8 mouse cellular contexts compared by ENCODE assay signal in genomic region chr14:7943101-7943800, GRCm38 (mm10). TPM values are rescaled to one million over a fixed set of nuclear protein-coding genes. Genes with fewer than 3 reads are reported as not detected.
DNase-seq lines count a peak whose midpoint lies in the region; TF ChIP-seq lines count a peak whose summit lies in the region.

No protein-coding gene starts in this region.

- DNase-seq in layer of hippocampus, adult 2 months (ENCODE audit: low spot score in 2 of 2) = peak in 1 of 2 experiments; percentile 25
- DNase-seq in layer of hippocampus, adult 9-10 months (ENCODE audit: low spot score) = no peak
- peak; percentile 77 to 78 for DNase-seq in adrenal gland, postnatal 36 days
- DNase-seq in heart, embryonic 10.5 days (ENCODE audit: low spot score) = no peak
- peak; percentile 88 for DNase-seq in large intestine, adult 2 months (ENCODE audit: low read depth, low spot score)
- peak; percentile 42 for DNase-seq in ovary, postnatal 14 days (ENCODE audit: low spot score)
- DNase-seq in retina, embryonic 14.5 days (ENCODE audit: low spot score) = no peak
- no peak for DNase-seq in thymus, postnatal 0 days (ENCODE audit: low spot score)

- no peak overlapping the region for H3K4me3 ChIP-seq in layer of hippocampus, adult 2 months
- H3K4me3 ChIP-seq in heart, embryonic 10.5 days = no peak overlapping the region

- H3K27me3 ChIP-seq in heart, embryonic 10.5 days (ENCODE audit: insufficient read depth, poor library complexity, severe bottlenecking) = no peaks in the 10 kb centered on the region

- H3K4me1 ChIP-seq in heart, embryonic 10.5 days = peaks cover 39% of the 10 kb centered on the region

- H3K27ac ChIP-seq in layer of hippocampus, adult 2 months = peak overlapping the region; percentile 72
- 0 out of 2 replicates have a peak overlapping the region, but pooled peaks have one; percentile 4 for H3K27ac ChIP-seq in heart, embryonic 10.5 days

- no peaks in the 10 kb centered on the region for H3K9me3 ChIP-seq in heart, embryonic 10.5 days

- 83% methylated on average over 7 of the region's 7 CpGs for WGBS in heart, embryonic 10.5 days
- WGBS in large intestine, adult 2 months = 33% methylated on average over 7 of the region's 7 CpGs

- no peak for TF ChIP-seq CTCF in layer of hippocampus, adult 2 months (conservative IDR thresholded peaks at IDR 0.05)

- peaks cover 57% of the 10 kb centered on the region for H3K36me3 ChIP-seq in heart, embryonic 10.5 days

RNA-seq across cellular contexts. Expression of gene Gm45521, which starts 13.8 kb away (rescaled TPM):
- total RNA-seq in layer of hippocampus, adult 2 months (2021) = not detected
- not detected for total RNA-seq in adrenal gland, postnatal 36 days (2021)
- 0.20 and 0.59 TPM in 2 replicates for polyA plus RNA-seq in heart, embryonic 10.5 days (2016; fragmentation: Nextera tagmentation; extraction: Ambion mirVana)
- not detected in 2 replicates for polyA plus RNA-seq in large intestine, adult 2 months (2012; rRNA removed)
- polyA plus RNA-seq in thymus, postnatal 0 days (2015; fragmentation: Nextera tagmentation; extraction: Ambion mirVana) = not detected in 2 replicates

RNA-seq across cellular contexts. Expression of gene Dnase1l3, which starts 51.1 kb away (rescaled TPM):
- total RNA-seq in layer of hippocampus, adult 2 months (2021) = not detected
- under 1 TPM; 0.20 to 0.43 TPM for total RNA-seq in adrenal gland, postnatal 36 days (2021)
- polyA plus RNA-seq in heart, embryonic 10.5 days (2016; fragmentation: Nextera tagmentation; extraction: Ambion mirVana) = not detected in 2 replicates
- 14.3 and 17.3 TPM in 2 replicates for polyA plus RNA-seq in large intestine, adult 2 months (2012; rRNA removed)
- 7.6 and 8.7 TPM in 2 replicates for polyA plus RNA-seq in thymus, postnatal 0 days (2015; fragmentation: Nextera tagmentation; extraction: Ambion mirVana)

RNA-seq across cellular contexts. Expression of gene Abhd6, which starts 59.5 kb away (rescaled TPM):
- total RNA-seq in layer of hippocampus, adult 2 months (2021) = 10 to 100 TPM; 77.1 to 78.0 TPM
- total RNA-seq in adrenal gland, postnatal 36 days (2021) = 100 to 1,000 TPM in 1 of 2 experiments, 10 to 100 TPM in 1; 70.4 to 108 TPM
- 9.2 and 16.0 TPM in 2 replicates for polyA plus RNA-seq in heart, embryonic 10.5 days (2016; fragmentation: Nextera tagmentation; extraction: Ambion mirVana)
- polyA plus RNA-seq in large intestine, adult 2 months (2012; rRNA removed) = 51.6 and 93.8 TPM in 2 replicates
- 26.9 and 30.7 TPM in 2 replicates for polyA plus RNA-seq in thymus, postnatal 0 days (2015; fragmentation: Nextera tagmentation; extraction: Ambion mirVana)

Comparison
In these comparisons a context has a peak if more than half of its experiments do, and no peak if none do; other contexts are left out.
1. DNase-seq: peak in adrenal gland, postnatal 36 days (2 of 2), large intestine, adult 2 months (single experiment) and ovary, postnatal 14 days (single experiment); none in layer of hippocampus, adult 9-10 months (single experiment), heart, embryonic 10.5 days (single experiment), retina, embryonic 14.5 days (single experiment) and thymus, postnatal 0 days (single experiment).